In genomic region chr6:145722596-145722995, GRCm38 (mm10) we compare ENCODE assay signal across 13 mouse cellular contexts.
"Had no signal": no experiment of that assay in that cellular context is flagged by ENCODE, and none has a peak within 500 bp of the region (broad histone marks: within the 10 kb centered on the region; RNA-seq: fewer than 3 reads in every experiment).

No protein-coding gene starts in this region.

- H3K4me1 ChIP-seq: lung, embryonic 15.5 days; neural tube, embryonic 12.5 days had no signal

- H3K4me2 ChIP-seq: limb, embryonic 13.5 days; lung, embryonic 15.5 days; midbrain, embryonic 12.5 days; neural tube, embryonic 12.5 days had no signal

- DNase-seq: kidney, adult 11 months; kidney, adult 9 months; kidney, postnatal 36 days; layer of hippocampus, adult 9-11 months; layer of hippocampus, postnatal 36 days; thymus, postnatal 4 days had no signal

- H3K4me3 ChIP-seq: limb, embryonic 13.5 days; lung, embryonic 15.5 days; midbrain, embryonic 12.5 days; neural tube, embryonic 12.5 days had no signal

- H3K9ac ChIP-seq: limb, embryonic 13.5 days; liver, embryonic 14.5 days; lung, embryonic 15.5 days; midbrain, embryonic 12.5 days; neural tube, embryonic 12.5 days had no signal

- H3K9me3 ChIP-seq: limb, embryonic 13.5 days; lung, embryonic 15.5 days; midbrain, embryonic 12.5 days; neural tube, embryonic 12.5 days had no signal

- H3K27me3 ChIP-seq: limb, embryonic 13.5 days; lung, embryonic 15.5 days; midbrain, embryonic 12.5 days; neural tube, embryonic 12.5 days had no signal

- H3K36me3 ChIP-seq: limb, embryonic 13.5 days; lung, embryonic 15.5 days; midbrain, embryonic 12.5 days; neural tube, embryonic 12.5 days had no signal

- H3K27ac ChIP-seq: kidney, postnatal 0 days; liver, embryonic 14.5 days; lung, embryonic 15.5 days; midbrain, embryonic 12.5 days; neural tube, embryonic 12.5 days; stomach, postnatal 0 days had no signal
